Mouse (Mus musculus) layer of hippocampus, postnatal 36 days (tissue): ENCODE measurements around the gene Thrap3. TPM values are rescaled to one million over a fixed set of nuclear protein-coding genes. Genes with fewer than 3 reads are reported as not detected.
A peak's percentile ranks its signal among the peaks of the same experiment; 100 is the strongest.

Source experiments
- DNase-seq, 2 experiments: peaks; one replicate each; pipeline ENCODE4 v3.0.0; 2022
- total RNA-seq, 2 experiments: library from RNA; stranded (reverse); gene quantifications; 2 replicates each; pipeline ENCODE4 v1.2.3; 2021

Gene Thrap3
- 100 to 1,000 TPM; 148 to 151 TPM for total RNA-seq

GRCm38 (mm10) chr4:126202303-126203181 lies at the start of gene Thrap3:
Gene Thrap3 (minus strand): TSS chr4:126202760.
- peak; percentile 98 to 99 for DNase-seq

- no peak for DNase-seq
These were observed 49.2 kb upstream of the Thrap3 start for GRCm38 (mm10) chr4:126251655-126252254.

GRCm38 (mm10) chr4:126250659-126251058 lies 48.1 kb upstream of the Thrap3 start:
- DNase-seq, result no peak

- DNase-seq, result no peak
These were observed 45.8 kb upstream of the Thrap3 start for GRCm38 (mm10) chr4:126248261-126248868.

GRCm38 (mm10) chr4:126246202-126246889 lies 43.8 kb upstream of the Thrap3 start:
- DNase-seq, result no peak

- no peak for DNase-seq
These were observed 40.0 kb upstream of the Thrap3 start for GRCm38 (mm10) chr4:126242510-126242909.

- DNase-seq, result no peak
These were observed 39.4 kb upstream of the Thrap3 start for GRCm38 (mm10) chr4:126241956-126242355.

GRCm38 (mm10) chr4:126239862-126240475 lies 37.4 kb upstream of the Thrap3 start:
- DNase-seq, result no peak

GRCm38 (mm10) chr4:126237721-126238242 lies 35.2 kb upstream of the Thrap3 start:
- DNase-seq, result no peak

GRCm38 (mm10) chr4:126236467-126237280 lies 34.1 kb upstream of the Thrap3 start:
- DNase-seq, result no peak

GRCm38 (mm10) chr4:126235191-126235590 lies 32.6 kb upstream of the Thrap3 start:
- no peak for DNase-seq

GRCm38 (mm10) chr4:126234496-126235175 lies 32.1 kb upstream of the Thrap3 start:
- no peak for DNase-seq

- no peak for DNase-seq
These were observed 31.2 kb upstream of the Thrap3 start for GRCm38 (mm10) chr4:126233676-126234308.

- no peak for DNase-seq
These were observed 27.3 kb upstream of the Thrap3 start for GRCm38 (mm10) chr4:126229900-126230299.

GRCm38 (mm10) chr4:126228144-126228543 lies 25.6 kb upstream of the Thrap3 start:
- no peak for DNase-seq

- DNase-seq, result peak; percentile 78 to 87
These were observed 24.7 kb upstream of the Thrap3 start for GRCm38 (mm10) chr4:126227077-126227761.

- no peak for DNase-seq
These were observed 24.1 kb upstream of the Thrap3 start for GRCm38 (mm10) chr4:126226640-126227039.

- DNase-seq, result no peak
These were observed 20.1 kb upstream of the Thrap3 start for GRCm38 (mm10) chr4:126222631-126223030.

GRCm38 (mm10) chr4:126220045-126220444 lies 17.5 kb upstream of the Thrap3 start:
- DNase-seq, result no peak
